Mouse (Mus musculus): Measurements from ENCODE around the gene Necab2.

Gene Necab2

DNA sequence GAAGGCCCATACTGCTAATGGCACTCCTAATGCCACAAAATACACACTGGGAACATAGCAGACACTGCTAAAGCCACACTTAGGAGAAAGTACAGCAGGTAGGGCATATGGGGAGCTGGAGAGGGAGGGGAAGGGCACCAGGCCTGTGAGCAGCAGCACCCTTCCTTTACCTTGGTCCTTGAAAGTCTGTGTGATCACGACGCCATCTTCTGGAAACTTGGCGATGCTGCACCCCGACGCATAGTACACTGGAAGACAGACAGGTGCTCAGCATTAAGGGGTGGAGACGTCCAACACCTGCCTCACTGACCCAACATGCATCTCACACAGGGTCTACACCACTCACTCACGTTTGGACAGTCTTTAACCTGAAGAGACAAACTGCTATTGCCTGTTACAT, 73.6 kb downstream of the Necab2 start:
- DNase-seq (ENCODE audit: low spot score), result no peak

Data from ovary, postnatal 10 days (tissue).